Mouse (Mus musculus) right cerebral cortex, postnatal 25 days (tissue): ENCODE results near the gene 4833427G06Rik.
"Not testable (repeated sequence)": the region's sequence is repeated elsewhere in the genome, so short reads cannot be mapped to it uniquely, and the experiment has no call there.

Experiments
- DNase-seq: peaks from one replicate; pipeline ENCODE4 v3.0.0; 2022

4833427G06Rik gene

DNA sequence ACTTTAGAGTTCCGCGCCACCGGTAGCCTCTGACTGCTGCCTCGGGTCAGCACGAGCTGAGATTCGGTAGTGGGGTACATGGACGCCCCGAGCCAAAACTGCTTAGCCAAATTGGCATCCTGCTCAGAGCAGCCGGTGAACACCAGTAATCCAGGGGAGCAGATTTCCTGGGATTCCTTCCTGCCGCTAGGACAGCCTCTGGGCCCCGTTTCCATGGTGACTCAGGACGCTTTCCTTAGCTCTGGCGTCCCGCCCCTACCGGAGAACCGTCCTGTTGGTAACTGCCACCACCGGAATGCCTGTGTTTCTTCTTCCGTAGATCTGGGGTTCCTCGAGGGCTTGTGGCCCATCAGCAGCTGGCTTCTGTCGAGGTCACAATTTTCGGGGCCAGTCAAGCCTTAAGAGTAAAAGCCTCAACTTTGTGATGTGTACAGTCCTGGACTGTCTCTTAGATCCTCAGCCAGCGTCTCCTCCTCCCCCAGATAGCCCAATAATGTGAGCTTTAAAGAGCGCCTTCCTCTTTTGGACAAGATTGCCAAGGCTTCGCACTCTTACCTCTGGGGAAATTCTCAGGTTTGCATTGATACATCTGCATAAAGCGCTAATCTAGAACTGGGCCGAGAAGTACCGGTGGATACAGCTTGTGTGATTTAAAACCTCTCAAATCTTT is at the start of gene 4833427G06Rik:
Gene 4833427G06Rik (minus strand): TSS at position 323 of the 670 bp plus-strand sequence.
- DNase-seq, result peak; percentile 14

- no peak for DNase-seq
These were observed 45.4 kb upstream of the 4833427G06Rik start for GRCm38 (mm10) chr9:51147294-51147693.

DNA sequence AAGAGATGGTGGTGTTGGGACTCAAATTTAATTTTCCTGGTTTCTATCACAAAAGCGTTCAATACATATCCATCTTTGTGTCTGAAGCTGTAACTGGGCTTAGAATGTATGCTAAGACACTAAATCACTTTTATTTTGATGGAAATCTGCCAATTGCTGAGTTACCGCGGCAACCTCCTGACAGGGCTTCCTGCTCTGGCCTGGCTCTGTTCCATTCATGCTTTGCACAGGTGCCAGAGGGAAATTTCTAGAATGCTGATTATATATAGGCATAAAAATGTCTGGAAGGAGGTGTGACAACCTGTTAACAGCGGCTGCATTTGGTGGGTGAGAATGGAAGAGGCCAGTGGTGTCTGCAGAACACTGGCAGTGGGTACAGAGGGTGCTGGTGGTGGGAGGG is 44.6 kb upstream of the 4833427G06Rik start:
- no peak for DNase-seq

GRCm38 (mm10) chr9:51144218-51144617 is 42.3 kb upstream of the 4833427G06Rik start:
- no peak for DNase-seq

GRCm38 (mm10) chr9:51143437-51143836 is 41.6 kb upstream of the 4833427G06Rik start:
- DNase-seq, result no peak

GRCm38 (mm10) chr9:51140711-51141110 is 38.8 kb upstream of the 4833427G06Rik start:
- DNase-seq, result no peak

DNA sequence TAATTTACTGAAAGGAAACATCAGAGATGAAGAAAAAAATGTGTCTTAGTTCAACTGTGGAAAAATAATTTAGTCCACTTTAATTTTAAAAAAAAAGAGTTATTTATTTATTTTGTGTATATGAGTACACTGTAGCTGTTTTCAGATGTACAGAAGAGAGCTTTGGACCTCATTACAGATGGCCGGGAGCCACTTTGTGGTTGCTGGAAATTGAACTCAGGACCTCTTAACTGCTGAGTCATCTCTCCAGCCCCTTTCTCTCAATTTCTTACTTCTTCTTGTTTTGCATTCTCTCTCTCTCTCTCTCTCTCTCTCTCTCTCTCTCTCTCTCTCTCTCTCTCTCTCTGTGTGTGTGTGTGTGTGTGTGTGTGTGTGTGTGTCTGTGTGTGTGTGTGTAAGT is 37.5 kb upstream of the 4833427G06Rik start:
- DNase-seq, result not testable (repeated sequence)

DNA sequence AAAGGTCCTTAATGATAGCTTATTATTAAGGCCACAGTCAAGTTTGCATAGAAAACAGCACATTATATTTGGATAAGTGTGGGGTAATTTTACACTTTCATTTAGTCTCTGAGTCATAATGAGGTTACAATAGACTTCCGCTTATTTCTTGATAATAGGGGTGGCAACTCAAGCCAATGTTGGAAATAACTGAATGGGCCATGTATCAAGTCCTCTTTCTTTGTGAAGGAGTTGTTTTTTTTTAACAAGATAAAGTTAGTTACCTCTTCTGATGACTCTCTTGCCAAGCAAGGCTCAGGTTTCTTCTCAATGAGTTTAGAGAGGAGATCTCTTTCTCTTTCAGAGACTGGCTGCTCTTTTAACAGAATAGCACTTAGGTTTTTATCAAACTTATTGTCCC is 36.4 kb upstream of the 4833427G06Rik start:
- DNase-seq, result no peak

GRCm38 (mm10) chr9:51137836-51138235 is 36.0 kb upstream of the 4833427G06Rik start:
- no peak for DNase-seq

- DNase-seq, result no peak
These were observed 35.6 kb upstream of the 4833427G06Rik start for GRCm38 (mm10) chr9:51137432-51137831.

DNA sequence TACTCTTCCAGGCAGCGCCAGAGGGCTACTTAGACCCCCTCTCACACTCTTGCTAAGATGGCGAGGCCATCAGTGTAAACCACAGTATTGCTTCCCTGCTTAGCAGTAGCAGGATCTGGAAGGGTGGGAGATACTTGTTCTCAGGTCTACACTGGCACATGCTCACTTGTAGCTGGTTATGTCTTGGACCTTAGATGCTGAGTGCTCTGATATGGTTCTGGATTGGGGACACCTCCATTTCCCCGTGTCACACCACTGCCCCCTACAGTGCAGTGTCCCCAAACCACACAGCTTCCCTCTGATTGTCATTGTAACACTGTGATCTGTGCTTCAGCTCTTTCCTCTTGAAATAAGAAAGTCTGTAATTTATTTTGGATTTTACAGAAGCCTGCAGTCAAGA is 35.1 kb upstream of the 4833427G06Rik start:
- peak; percentile 19 for DNase-seq

- no peak for DNase-seq
These were observed 12.9 kb upstream of the 4833427G06Rik start for GRCm38 (mm10) chr9:51114767-51115166.

DNA sequence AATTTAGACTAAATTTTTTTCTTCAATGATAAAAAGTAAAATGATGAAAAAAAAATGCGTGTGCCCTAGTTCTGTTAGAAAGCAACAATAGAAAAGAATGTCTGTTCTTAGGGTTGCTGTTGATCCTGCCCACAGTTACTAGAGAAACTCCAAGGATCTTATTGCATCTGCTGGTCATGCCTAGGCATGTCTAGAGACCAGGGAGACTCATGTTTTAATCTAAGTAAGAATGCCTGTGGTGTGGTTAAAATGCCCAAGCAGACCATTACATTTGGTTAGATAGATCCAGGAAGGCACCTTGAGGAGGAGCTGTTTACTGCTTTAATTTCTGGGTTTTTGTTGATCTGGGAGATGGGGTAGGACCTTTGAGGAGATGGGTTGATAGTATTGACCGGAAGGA is 3.9 kb upstream of the 4833427G06Rik start:
- DNase-seq, result no peak

DNA sequence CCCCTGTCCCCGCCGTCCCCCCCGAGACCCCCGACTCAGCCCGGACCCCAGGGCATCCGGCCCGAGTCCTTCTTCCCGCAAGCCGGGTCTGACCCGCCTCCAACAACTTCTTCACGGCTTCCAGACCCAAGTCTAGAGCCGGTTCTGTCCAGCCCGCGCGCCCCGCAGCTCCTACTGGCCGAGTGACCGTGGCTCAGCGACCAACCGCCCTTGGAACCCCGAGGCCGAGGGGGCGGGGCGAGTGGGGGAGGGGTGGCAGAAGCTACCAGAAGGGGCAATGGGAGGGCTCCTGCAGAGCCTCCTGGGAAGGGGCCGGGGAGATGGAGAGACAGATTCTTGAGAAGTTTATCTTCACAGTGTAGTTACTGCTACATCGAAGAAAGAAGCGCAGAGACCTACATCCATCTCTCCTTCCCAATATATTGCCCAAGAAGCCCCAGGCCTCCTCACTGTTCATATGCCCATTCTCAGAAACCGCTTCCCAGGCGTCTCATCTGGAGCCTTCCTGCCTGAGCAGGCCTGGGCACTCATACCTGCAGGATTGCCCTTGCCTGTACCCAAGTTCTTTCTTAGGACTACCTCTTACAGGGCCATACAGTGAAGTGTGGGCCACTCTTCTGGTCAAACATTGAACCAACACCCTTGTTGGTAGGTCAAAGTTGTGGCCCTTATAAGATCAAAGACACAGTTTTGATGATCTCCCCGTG is 2.1 kb upstream of the 4833427G06Rik start:
- DNase-seq, result no peak

DNA sequence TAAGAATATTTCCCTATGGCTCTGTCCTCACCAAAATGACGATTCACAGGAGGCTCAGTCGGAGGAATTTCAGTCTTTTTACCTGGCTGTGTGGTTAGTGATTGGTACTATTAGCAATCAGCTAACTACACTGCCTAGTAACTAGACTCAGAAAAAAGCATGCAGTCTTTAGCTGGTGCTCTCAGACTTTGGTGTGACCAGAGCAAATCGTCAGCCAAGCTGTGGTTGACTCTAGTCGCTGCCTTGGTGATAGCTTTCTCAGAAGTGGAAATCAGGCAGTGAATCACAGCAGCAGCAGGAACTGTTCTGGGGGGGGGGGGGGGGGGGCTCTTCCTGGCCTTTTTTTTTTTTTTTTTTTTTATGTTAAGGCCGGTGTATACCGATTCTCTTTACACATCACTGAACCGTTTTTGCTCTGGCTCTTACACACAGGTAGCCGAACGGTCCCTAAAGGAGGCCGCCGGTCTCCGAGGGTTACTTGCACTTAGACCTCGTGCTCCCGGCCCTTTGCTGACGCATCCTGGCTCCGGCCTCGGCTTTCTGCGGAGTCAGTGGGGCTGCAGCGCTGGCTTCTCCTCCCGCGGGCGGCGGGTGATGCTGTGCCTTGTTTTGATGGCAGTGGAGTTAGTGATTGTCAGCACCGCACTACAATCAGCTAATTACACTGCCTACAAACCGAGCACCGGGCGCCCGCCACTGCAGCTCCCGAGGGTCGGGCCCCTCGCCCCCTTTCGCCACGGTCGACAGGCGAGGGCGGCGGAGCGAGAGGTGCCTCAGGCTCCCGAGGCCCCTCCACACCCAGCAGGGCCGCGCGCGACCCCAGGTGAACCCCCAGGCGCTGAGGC is 1.3 kb upstream of the 4833427G06Rik start:
- DNase-seq, result peak; percentile 34

DNA sequence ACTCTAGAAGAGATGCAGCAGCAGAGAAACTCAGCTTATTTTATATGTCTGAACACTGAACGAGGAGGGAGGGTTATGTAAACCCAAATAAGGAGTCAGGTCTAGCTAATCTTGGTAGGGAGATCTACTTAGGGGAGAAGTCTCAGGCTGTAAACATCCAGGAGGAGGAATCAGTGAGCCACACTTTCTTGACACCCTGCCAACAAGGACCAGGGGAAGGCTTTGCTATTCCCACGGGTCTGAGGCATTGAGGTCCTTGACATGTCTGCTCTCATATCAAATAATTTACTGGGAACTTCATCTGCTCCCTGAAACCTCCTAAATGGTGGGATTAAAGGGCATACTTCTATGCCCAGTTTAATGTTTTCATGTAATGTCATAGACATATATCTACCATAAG is 5.6 kb downstream of the 4833427G06Rik start:
- DNase-seq, result no peak

- no peak for DNase-seq
These were observed 8.2 kb downstream of the 4833427G06Rik start for GRCm38 (mm10) chr9:51093697-51094096.

DNA sequence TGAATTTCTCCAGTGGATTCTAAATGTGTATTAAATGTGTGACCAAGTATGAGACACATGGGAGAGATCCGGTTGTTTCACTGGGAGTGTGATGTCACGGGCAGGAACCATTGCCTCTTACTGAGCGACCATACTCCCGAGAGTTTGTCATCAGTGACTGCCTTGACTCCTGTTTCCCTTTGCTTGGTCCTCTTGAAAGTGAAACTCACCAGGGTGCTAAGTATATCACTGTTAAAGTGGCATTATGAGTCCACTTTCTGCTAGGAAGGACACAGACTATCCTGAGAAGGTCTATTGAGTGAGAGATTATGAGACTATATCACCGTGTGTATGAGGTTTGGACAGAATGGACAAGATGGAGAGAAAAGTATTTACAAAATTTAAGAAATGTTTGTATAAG is 20.3 kb downstream of the 4833427G06Rik start:
- no peak for DNase-seq

DNA sequence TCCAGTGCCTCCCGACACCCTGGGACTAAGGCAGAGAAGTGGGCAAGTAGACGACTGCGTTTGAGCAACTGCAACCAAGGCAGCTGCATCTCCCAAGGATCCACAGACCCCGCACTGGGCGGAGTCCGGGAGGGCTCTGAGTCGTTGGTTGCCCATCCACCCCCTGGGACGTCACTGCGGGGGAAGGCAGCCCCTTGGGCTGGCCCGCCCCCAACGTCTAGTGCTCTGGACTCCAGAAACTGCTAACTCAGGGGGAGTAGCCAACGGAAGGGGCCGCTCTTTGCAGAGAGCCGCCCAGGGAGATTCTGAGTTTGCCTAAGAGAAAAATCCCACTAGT is 24.9 kb downstream of the 4833427G06Rik start, which contains the start of gene Layn:
Gene Layn (minus strand): TSS at position 116 of the 337 bp plus-strand sequence.
- peak; percentile 60 for DNase-seq

- no peak for DNase-seq
These were observed 25.4 kb downstream of the 4833427G06Rik start for GRCm38 (mm10) chr9:51076300-51076978.

DNA sequence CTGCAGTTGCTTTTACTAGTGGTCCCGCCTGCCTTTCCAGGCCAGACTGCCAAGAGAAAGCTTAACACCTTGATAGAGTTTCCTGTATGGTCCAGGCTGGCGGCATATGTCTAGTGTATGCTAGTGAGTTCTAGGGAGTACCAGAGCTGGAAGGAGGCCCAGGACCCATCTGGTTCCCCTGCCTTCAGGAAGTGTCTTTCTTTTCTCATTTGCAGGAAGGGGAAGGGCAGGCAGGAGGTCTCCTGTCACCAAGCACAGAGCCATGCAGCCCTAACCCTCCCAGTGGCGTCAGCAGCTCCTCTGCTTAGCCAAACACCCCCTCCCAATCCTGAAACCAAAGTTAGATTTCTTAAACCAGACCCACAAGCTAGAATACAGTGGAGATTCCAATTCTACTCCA is 26.1 kb downstream of the 4833427G06Rik start:
- DNase-seq, result peak; percentile 15

DNA sequence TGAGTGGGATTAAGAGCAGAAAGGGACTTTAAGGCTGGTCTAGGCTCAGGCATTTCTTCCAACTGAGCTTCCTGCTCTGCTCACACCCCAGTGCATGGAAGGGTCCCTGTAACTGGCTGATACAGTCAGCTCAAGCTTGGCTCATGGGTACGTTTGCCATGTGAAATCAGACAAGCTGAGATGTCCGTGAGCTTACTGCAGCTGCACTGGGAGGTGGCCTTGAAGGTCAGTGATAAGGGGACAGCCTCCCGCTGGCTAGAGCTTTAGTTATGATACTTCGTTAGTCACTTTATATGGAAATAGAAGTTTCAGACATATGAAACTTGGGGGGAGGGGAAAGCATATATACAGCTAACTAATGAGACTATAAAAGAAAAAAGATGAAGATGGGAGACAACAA is 31.1 kb downstream of the 4833427G06Rik start:
- no peak for DNase-seq

- no peak for DNase-seq
These were observed 33.7 kb downstream of the 4833427G06Rik start for GRCm38 (mm10) chr9:51068202-51068601.
